Mouse (Mus musculus): Measurements from ENCODE around the gene Rilp.

Rilp gene

DNA sequence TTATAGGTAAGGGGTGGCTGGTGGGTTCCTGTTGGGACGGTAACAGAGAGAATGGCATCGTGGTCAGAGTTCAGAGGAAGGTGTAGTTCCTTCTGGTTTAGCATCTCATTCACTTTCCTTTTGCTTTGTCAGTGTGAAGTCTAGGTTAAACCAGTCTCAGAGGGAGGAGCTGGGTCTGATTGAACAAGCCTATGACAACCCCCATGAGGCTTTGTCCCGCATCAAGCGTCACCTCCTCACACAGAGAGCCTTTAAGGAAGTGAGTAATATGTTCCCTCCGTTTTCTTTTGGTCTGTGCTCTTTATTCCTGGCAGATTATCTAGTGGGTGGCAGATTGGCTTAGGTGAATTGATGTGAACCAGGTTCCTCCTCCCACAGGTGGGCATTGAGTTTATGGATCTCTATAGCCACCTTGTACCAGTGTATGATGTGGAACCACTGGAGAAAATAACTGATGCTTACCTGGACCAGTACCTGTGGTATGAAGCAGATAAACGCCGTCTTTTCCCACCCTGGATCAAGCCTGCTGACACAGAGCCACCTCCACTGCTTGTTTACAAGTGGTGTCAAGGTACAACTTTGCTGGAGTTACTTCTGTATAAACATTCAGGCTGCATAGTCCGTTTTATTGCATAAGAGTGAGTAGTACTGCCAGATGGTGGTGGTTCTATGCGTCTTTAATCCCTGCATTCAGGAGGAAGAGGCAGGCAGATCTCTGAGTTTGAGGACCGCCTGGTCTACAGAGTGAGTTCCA lies 15.4 kb upstream of the Rilp start:
- DNase-seq (ENCODE audit: low spot score): no peak

DNA sequence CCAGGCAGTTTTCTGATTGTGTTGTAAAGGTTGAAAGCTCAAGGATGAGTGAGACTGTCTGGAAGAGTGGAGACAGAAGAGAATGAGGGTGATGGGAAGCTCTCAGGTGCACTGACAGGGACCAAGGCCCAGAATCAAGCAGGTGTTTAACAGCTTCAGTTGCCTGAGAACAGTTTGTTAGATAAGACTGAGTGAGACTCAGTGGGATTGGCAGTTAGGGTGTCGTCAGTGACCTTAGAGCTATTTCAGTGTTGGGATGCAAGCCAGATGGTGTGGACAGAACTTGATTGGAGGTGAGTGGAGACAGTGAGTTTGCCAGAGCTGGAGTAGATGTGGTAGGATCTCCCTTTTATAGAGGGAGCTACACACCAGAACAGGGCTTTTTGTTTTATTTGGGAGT lies 11.8 kb upstream of the Rilp start:
- no peak for DNase-seq (ENCODE audit: low spot score)

DNA sequence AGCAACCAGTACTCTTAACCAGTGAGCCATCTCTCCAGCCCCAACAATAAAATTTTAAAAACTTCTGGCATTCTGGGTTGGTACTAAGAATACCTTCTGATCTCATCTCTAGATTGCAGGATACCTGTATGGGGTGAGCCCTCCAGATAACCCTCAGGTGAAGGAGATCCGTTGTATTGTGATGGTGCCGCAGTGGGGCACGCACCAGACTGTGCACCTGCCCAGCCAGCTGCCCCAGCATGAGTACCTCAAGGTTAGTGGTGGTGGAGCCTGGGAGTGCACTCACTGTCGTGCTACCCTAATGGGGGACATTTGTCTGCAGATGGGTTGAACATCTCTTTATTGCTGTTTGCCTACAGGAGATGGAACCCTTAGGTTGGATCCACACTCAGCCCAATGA lies 1.7 kb upstream of the Rilp start:
- DNase-seq (ENCODE audit: low spot score): no peak

DNA sequence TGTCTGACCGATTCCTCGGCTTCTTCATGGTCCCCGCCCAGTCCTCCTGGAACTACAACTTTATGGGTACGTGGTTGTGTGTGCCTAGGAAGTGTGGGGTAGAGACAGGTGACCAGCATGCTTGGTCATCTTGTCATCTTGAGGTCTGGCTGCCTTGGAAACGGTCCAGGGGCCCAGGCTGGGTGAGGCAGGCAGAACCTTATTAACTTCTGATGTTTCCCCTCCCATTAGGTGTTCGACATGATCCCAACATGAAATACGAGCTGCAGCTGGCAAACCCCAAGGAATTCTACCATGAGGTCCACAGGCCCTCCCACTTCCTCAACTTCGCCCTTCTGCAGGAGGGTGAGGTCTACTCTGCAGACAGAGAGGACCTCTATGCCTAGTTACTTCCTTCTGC lies 990 bp upstream of the Rilp start:
- no peak for DNase-seq (ENCODE audit: low spot score)

DNA sequence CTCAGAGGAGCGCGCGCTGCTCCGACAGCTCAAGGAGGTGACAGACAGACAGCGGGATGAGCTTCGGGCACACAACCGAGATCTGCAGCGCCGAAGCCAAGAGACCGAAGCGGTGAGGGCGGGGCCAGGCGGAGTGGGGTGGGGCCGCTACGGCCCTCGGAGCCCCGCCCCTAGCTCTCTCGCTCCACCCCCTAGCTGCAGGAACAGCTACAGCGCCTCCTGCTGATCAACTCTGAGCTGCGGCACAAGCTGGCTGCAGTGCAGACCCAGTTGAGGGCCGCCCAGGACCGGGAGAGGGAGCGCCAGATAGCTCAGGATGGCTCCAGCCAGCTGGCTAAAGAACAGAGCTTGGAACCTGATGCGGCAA lies 716 bp downstream of the Rilp start:
- DNase-seq (ENCODE audit: low spot score): peak; percentile 85

DNA sequence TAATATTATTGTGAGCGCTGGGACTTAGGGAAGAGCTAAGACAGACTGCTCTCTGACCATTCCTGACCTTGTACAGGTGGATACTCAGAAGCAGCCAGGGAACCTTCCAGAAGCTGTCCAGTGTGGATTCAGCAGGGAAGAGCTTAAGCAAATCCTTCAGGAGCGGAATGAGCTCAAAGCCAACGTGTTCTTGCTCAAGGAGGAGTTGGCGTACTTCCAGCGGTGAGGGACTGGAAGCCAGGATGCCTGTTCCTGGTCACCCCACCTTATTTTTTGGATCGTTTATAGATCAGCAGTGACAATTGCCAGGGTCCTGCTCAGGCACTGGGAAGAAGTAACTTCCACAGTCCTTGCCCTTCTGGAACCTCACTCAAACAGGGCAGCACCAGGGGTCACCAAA lies 1.3 kb downstream of the Rilp start:
- peak; percentile 23 for DNase-seq (ENCODE audit: low spot score)

DNA sequence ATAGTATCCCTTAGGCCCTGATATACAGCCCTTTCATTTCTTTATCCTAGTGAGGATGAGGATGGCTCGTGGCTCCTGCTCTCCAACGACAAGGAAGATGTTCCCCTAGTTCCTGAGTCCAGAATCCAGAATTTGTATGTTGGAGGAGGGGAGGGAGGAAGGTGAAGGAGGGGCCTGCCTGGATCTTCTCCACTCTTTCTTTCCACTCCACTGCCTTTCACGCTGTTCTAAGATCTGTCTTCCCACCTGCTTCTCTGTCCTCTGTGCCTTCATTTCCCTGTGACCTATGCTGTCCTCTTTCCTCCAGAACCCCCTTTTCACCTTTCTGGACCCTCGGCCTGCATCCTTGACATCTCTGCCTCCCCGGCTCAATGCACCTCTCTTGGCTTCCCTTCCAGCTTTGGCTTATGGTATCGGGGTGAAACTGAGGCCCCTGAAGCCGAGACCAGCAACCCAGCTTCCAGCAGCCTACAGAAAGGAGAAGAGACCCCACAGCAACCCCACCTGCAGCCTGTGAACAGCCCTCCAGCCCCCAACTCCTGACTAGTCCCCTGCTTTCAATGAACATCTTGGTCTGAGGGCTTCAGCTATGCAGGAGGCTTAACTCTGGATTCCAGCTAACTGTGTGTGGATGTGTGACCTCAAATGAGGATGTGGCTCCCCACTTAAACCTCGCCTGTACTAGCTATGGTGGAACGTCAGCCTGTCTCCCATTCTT lies 2.6 kb downstream of the Rilp start:
- DNase-seq (ENCODE audit: low spot score): no peak

DNA sequence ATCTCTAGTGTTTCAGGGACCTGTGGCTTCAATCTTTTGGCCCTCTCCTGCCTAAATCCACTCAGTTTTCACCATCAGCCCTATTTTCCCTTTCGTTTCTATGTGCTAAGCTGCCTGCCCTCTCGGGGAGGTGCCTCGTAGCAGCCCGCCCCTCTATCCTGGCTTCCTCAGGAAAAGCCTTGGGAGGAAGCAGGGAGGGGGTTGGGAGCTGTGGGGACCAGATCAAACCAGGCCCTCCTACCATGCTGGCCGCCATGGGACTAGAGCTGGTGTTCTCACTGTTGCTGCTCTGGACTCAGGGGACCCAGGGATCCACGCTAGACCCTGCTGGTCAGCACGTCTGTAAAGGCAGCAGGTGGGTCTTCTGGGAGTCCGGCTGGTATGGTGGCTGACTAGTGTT lies 3.4 kb downstream of the Rilp start, which contains the start of gene Scarf1:
Scarf1 (plus strand) TSS at position 205 of the 400 bp plus-strand sequence.
- DNase-seq (ENCODE audit: low spot score): no peak

DNA sequence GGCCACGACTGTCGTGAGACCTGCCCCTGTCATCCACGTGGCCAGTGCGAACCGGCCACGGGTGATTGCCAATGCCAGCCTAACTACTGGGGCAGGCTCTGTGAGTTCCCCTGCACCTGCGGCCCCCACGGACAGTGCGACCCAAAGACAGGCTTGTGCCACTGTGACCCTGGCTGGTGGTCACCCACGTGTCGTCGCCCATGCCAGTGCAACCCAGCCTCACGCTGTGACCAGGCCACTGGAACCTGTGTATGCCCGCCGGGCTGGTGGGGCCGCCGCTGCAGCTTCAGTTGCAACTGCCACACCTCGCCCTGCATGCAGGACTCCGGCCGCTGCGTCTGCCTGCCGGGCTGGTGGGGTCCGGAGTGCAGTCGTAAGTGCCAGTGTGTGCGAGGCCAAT lies 5.3 kb downstream of the Rilp start:
- DNase-seq (ENCODE audit: low spot score): no peak

DNA sequence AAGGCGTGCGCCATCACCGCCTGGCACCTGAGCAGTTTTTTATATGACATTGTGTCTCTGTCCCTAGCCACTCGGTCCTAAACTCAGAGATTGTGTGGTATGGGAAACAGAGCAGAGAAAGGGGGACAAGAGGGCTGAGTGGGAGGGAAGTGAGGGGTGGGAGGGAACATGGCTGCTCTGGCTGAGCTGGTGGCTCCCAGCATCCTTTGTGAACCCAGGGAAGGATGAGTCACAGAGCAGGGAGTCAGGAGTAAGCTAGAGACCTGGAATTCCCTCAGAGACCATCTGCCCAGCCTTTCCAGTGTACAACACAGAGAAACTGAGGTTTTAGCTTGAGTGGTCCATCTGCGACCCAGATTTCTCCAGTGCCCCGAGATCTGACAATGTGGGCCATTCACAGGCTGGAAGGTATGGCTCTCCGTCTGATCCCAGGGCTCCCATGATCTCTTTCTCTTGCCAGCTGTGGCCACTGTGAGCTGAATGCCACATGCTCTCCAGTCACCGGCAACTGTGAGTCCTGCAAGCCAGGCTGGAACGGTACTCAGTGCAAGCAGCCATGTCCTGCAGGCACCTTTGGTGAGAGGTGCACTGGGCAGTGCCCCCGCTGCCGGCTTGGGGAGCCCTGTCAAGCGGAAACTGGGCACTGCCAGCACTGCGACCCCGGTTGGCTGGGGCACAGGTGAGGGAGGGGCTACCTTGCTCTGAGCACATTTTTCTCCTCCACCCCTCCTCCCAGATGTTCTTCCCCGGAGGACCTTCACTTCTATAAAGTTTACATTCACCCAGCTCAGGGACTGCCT lies 10.1 kb downstream of the Rilp start:
- DNase-seq (ENCODE audit: low spot score): no peak

DNA sequence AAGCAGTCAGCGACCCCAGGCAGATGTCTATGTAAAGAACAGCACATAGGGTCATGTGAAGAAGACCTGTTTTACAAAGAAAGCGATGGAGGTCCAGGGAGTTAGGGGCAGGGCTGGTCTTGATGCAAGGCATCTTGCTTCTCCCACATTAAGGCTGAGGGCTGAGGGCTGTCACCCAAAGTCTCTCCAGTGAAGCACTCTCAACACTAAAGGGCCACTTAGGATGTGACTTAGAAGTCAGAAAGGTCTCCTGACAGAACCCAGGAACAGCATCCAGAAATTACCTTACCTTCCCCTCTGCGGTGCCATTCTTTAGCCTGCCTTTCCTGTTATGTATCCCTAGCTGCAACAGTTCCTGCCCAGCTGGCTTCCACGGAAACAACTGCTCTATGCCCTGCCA lies 11.7 kb downstream of the Rilp start:
- no peak for DNase-seq (ENCODE audit: low spot score)

DNA sequence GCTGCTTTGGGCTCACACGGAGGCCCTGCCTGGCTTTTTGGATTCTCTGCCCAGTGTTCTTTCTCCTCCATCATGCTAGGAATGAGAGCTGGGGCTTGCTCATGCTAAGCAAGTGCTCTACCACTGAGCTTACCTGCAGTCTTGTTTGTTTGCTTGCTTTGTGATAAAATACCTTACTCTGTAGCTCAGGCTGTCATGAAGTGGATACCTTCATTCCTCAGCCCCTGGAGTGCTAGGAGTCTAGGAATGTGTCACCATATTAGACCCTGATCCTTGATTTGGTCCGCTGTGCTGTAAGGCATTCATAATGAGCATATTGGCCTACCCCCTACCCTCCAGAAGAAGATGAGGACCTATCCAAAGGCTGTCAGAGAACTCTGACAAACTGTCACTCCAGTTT lies 12.9 kb downstream of the Rilp start:
- DNase-seq (ENCODE audit: low spot score): no peak

DNA sequence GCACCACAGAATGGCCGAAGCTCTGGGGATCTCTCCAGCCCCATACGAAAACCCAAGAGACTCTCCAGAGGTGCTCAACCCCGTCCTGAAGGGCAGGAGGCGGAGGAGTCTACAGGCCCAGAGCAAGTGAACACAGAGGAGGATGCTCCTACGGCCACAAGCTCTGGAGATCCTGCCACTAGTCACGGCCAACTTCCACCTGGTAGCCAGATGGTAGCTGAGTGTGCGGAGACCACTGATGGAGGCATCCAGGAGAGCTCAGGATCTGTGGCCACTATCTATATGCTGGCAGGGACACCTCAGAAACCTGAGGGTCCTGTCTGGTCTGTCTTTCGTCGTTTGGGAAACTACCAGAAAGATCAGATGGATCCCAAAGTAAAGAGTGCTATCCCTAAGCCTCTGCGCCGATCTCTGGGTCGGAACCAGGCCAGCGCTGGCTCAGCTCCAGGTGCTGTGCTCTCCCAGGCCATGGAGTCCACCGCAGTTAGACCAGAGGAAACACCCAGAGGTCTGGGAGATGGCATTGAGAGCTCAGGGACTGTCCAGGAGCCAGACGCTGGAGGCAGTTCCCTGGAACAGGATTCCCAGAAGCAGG lies 15.7 kb downstream of the Rilp start:
- DNase-seq (ENCODE audit: low spot score): no peak

DNA sequence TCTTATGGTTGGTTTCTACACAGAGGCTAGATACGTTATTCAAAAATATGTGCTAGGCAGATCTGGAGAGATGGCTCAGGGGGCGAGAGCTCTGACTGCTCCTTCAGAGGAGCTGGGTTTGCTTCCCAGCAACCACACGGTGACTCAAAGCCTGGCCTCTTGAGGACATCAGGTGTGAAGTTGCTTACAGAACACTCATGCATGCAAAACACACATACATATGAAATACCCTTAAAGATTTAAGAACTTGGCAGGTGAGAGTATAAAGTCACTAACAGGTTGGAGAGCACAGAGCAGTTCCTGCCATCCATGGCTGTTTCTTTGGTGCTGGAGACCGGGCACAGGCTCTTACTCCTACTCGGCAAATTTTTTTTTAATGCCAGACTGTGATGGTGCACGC lies 17.0 kb downstream of the Rilp start:
- DNase-seq (ENCODE audit: low spot score): no peak

DNA sequence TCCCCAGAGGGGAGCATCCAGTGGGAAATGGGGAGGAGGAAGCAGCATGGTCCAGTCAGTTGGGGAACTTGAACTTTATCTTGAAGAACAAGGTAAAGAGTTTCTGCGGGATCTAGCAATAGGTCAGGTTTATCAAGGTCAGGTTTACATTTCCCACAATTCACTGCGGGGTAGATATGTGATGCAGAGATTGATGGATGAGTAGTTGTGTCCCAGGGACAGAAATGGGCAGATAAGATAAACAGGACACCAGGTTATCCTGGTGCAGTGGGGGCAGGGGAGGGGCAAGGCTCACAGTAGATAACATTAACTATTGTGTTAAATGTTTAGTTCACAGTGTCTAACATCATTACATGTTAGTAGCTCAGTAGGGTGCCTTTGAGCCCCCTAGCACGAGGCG lies 19.9 kb downstream of the Rilp start:
- DNase-seq (ENCODE audit: low spot score): no peak

DNA sequence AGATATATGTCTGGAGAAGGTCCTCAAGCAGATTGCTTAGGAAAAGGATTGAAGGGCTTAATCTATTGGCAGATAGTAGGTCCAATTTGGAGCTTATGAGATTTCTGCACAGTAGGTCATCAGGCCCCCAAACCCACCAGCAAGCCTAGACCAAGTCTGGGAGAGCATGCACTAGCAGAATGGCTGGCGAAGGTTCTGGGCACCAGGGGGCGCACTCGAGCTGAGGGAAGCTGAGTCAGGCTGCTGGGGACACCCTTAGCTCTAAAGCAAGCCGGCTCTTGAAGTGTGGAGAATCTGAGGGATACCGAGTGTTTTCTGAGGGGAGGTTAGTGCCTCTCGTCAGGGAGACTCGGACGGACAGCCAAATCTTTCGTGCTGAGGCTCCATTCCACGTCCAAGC lies 20.4 kb downstream of the Rilp start:
- peak; percentile 91 for DNase-seq (ENCODE audit: low spot score)

DNA sequence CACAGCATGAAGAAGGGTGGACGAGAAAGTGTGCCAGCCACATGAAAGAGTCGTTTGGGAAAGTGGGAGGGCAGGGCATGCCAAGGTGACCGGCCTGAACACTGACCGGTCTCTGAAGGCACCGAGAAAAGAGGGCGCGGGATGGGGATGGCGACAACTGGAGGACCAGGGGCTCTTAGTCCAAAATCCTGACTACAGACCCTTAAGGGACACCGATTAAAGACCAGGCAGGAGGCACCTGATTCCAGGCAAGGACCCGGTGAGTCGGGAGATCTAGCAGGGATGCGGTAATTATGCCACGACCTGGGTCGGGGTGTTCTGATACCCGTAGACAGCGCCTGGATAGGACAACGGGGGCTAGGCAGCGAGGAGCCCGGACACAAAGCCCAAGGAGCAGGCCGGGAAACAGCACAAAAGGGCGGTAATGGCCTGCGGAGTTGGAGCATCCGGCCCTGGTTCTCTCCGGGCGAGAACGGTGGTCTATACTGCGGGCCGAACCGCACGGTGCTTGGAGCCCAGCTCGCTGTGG lies 21.0 kb downstream of the Rilp start:
- peak; percentile 23 for DNase-seq (ENCODE audit: low spot score)

DNA sequence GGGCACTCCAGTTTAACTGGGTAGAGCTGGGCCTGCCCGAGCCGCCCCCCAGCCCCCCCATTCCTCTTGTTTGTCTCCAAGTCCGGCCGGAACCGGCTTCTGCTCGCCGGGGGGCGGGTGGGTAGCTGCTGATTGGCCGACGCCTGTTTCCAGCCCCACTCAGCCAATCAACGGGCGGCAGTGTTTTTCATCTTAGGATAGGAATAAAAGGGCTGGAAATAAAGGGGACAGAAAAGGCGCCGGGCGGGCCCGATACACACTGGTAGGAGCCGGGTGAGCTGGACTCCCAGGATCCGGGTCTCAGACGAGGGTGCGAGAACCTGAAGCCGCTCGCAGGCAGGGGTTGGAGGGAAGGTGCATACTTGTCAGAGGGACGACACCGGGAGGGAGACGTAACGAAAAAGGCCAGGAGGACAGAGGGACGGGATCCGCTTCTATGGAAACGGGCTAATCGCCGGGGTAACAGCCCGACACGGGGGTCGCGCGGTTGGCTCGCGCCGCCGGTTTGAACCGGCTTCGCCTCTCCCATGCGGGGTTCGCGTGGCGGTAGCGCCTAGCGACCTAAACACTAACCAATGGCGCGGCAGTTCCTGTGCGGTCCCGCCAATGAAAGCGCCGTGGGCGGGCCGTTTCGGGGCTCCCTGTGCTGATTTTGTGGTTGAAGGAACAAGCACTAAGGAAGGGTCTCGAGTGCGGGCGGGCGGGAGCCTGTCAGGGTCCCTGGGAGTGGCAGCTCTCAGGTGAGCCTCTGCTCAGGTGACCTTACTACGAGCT lies 21.8 kb downstream of the Rilp start, which contains the start of gene Slc43a2:
Slc43a2 (plus strand) TSS at position 226 of the 774 bp plus-strand sequence.
- peak; percentile 94 for DNase-seq (ENCODE audit: low spot score)

DNA sequence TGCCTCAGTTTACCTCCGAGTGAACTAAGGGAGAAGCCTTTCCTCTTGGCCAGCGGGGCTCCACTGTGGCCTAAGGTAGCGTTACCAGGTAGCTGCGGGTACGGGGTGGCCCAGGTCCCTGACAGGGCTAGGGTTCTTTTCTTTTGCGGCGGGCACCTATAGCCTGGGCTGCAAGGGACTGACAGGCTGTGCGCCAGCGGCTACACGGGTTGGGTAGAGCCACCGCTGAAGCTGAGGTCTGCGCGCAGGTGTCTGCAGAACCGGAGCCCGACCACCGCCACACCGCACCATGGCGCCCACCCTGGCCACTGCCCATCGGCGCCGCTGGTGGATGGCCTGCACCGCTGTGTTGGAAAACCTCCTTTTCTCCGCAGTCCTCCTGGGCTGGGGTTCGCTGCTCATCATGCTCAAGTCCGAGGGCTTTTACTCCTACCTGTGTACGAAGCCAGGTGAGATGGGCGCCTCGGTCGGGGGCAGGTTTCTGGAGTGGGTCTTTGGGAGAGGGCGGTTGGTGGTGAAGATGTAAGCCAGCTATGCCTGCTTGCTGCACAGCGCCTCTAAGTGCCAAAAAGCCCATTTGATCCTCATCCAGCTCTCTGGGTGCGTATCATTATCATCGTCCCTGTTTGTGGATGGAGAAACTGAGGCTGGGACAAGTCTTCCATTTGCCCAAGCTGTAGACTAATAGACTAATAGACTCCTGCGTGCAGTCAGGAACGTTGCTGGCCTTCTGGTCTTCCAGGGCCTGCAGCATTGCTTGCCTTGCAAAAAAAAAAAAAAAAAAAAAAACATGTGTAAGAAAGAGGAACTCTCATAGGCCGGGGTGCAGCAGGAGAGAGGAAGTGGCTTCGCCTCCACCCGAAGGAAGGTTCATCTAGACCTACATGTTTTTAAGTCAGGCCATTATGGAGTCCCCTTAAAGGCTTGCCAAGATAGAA lies 22.7 kb downstream of the Rilp start:
- DNase-seq (ENCODE audit: low spot score): no peak

DNA sequence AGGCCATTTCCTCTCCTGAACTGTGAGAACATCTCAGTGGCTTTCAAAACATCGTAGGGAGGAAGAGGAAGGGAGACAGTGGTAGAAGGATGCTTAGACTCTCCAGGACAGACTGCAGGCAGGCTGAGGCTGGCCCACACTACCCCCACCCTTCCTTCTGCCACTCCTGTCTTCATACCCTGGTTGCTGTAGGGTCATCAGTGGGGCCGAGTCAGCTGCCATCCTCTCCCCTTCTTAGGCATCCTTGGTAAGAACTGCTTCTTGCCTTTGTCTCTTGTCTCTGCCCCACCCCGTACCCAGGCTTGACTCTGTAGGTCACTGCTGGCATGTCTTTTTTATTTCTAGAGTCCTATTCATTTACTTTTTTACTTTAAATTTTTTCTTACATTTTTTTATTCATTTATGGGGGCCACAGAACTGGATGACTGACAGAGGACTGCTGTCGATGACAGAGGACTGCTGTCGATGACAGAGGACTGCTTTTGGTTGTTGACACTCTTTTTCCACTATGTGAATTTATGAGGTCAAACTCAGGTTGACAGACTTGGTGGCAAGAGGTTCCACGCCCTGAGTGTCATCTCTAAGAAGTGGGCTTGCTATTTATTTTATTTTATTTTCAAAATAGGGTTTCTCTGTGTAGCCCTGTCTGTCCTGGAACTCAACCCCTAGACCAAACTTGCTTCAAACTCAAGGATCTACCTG lies 23.6 kb downstream of the Rilp start:
- DNase-seq (ENCODE audit: low spot score): no peak
